Mouse (Mus musculus): Measurements from ENCODE around the gene Neil3. TPM values are rescaled to one million over a fixed set of nuclear protein-coding genes. Genes with fewer than 3 reads are reported as not detected.

Gene Neil3
- polyA plus RNA-seq, 1 experiment from 2014 or later, result 8.0 TPM

GRCm38 (mm10) chr8:53604906-53605305 is 34.0 kb downstream of the Neil3 start:
- no peak for DNase-seq (ENCODE audit: low spot score)
- WGBS, result 96% methylated on average over 5 of the region's 5 CpGs

GRCm38 (mm10) chr8:53603672-53604071 is 35.2 kb downstream of the Neil3 start:
- H3K27ac ChIP-seq (replicated peaks), result no peak overlapping the region
- no peak for TF ChIP-seq EP300 (optimal IDR thresholded peaks at IDR 0.05)
- TF ChIP-seq CTCF (IDR thresholded peaks at IDR 0.05; ENCODE audit: low read depth), result no peak
- no peaks in the 10 kb centered on the region for H3K27me3 ChIP-seq (ENCODE audit: control insufficient read depth, insufficient read depth, low read length)
- H3K4me2 ChIP-seq (replicated peaks; ENCODE audit: low read depth), result no peak overlapping the region
- no peak overlapping the region for H3K9ac ChIP-seq (ENCODE audit: low read length)
- no peak overlapping the region for H3K4me3 ChIP-seq (ENCODE audit: low read depth, low read length)
- 81% methylated on average over 4 of the region's 4 CpGs for WGBS
- DNase-seq (ENCODE audit: low spot score) (no peak), ATAC-seq (ENCODE audit: low FRiP score, low TSS enrichment) (no peak)
- H3K4me1 ChIP-seq (replicated peaks; ENCODE audit: control insufficient read depth, insufficient read depth), result no peaks in the 10 kb centered on the region
- no peaks in the 10 kb centered on the region for H3K9me3 ChIP-seq (ENCODE audit: control insufficient read depth, low read length)
- no peaks in the 10 kb centered on the region for H3K36me3 ChIP-seq (ENCODE audit: control insufficient read depth, insufficient read depth, low read length)

More at GRCm38 (mm10) chr8:53604906-53605305, 34.0 kb downstream of the Neil3 start:
- Histone ChIP-seq H3K36me3 (ENCODE audit: control insufficient read depth, insufficient read depth, low read length) (no peaks in the 10 kb centered on the region), H3K9ac (ENCODE audit: low read length) (no peak overlapping the region), H3K4me2 (replicated peaks; ENCODE audit: low read depth) (no peak overlapping the region), H3K27ac (replicated peaks) (no peak overlapping the region), H3K9me3 (ENCODE audit: control insufficient read depth, low read length) (no peaks in the 10 kb centered on the region), H3K4me3 (ENCODE audit: low read depth, low read length) (no peak overlapping the region), H3K27me3 (ENCODE audit: control insufficient read depth, insufficient read depth, low read length) (no peaks in the 10 kb centered on the region), H3K4me1 (replicated peaks; ENCODE audit: control insufficient read depth, insufficient read depth) (no peaks in the 10 kb centered on the region)
- ATAC-seq (ENCODE audit: low FRiP score, low TSS enrichment), result no peak
- no peak for TF ChIP-seq CTCF (IDR thresholded peaks at IDR 0.05; ENCODE audit: low read depth)
- no peak for TF ChIP-seq EP300 (optimal IDR thresholded peaks at IDR 0.05)

- no peaks in the 10 kb centered on the region for H3K9me3 ChIP-seq (ENCODE audit: control insufficient read depth, low read length)
- no peak overlapping the region for H3K27ac ChIP-seq (replicated peaks)
- no peaks in the 10 kb centered on the region for H3K4me1 ChIP-seq (replicated peaks; ENCODE audit: control insufficient read depth, insufficient read depth)
- TF ChIP-seq CTCF (IDR thresholded peaks at IDR 0.05; ENCODE audit: low read depth), result no peak
- no peak for DNase-seq (ENCODE audit: low spot score)
- no peak overlapping the region for H3K4me3 ChIP-seq (ENCODE audit: low read depth, low read length)
- no peak for ATAC-seq (ENCODE audit: low FRiP score, low TSS enrichment)
- no peak overlapping the region for H3K4me2 ChIP-seq (replicated peaks; ENCODE audit: low read depth)
- H3K27me3 ChIP-seq (ENCODE audit: control insufficient read depth, insufficient read depth, low read length), result no peaks in the 10 kb centered on the region
- H3K9ac ChIP-seq (ENCODE audit: low read length), result no peak overlapping the region
- 88% methylated on average over 3 of the region's 3 CpGs for WGBS
- no peaks in the 10 kb centered on the region for H3K36me3 ChIP-seq (ENCODE audit: control insufficient read depth, insufficient read depth, low read length)
These were observed 38.0 kb downstream of the Neil3 start for GRCm38 (mm10) chr8:53600826-53601225.

- ATAC-seq (ENCODE audit: low FRiP score, low TSS enrichment) (no peak), DNase-seq (ENCODE audit: low spot score) (no peak)
- Histone ChIP-seq H3K27ac (replicated peaks) (no peak overlapping the region), H3K36me3 (ENCODE audit: control insufficient read depth, insufficient read depth, low read length) (no peaks in the 10 kb centered on the region), H3K9me3 (ENCODE audit: control insufficient read depth, low read length) (no peaks in the 10 kb centered on the region), H3K4me3 (ENCODE audit: low read depth, low read length) (no peak overlapping the region), H3K4me2 (replicated peaks; ENCODE audit: low read depth) (no peak overlapping the region), H3K9ac (ENCODE audit: low read length) (no peak overlapping the region), H3K4me1 (replicated peaks; ENCODE audit: control insufficient read depth, insufficient read depth) (no peaks in the 10 kb centered on the region), H3K27me3 (ENCODE audit: control insufficient read depth, insufficient read depth, low read length) (no peaks in the 10 kb centered on the region)
- WGBS, result 92% methylated on average over 11 of the region's 11 CpGs
- TF ChIP-seq EP300 (optimal IDR thresholded peaks at IDR 0.05), result no peak
- no peak for TF ChIP-seq CTCF (IDR thresholded peaks at IDR 0.05; ENCODE audit: low read depth)
These were observed 38.6 kb downstream of the Neil3 start for GRCm38 (mm10) chr8:53600025-53600811.

- Histone ChIP-seq H3K9me3 (ENCODE audit: control insufficient read depth, low read length) (no peaks in the 10 kb centered on the region), H3K4me2 (replicated peaks; ENCODE audit: low read depth) (no peak overlapping the region), H3K9ac (ENCODE audit: low read length) (no peak overlapping the region), H3K4me1 (replicated peaks; ENCODE audit: control insufficient read depth, insufficient read depth) (no peaks in the 10 kb centered on the region), H3K36me3 (ENCODE audit: control insufficient read depth, insufficient read depth, low read length) (no peaks in the 10 kb centered on the region), H3K4me3 (ENCODE audit: low read depth, low read length) (no peak overlapping the region), H3K27ac (replicated peaks) (no peak overlapping the region), H3K27me3 (ENCODE audit: control insufficient read depth, insufficient read depth, low read length) (no peaks in the 10 kb centered on the region)
- no peak for ATAC-seq (ENCODE audit: low FRiP score, low TSS enrichment)
- no peak for DNase-seq (ENCODE audit: low spot score)
- WGBS, result 92% methylated on average over 1 of the region's 1 CpGs
- TF ChIP-seq CTCF (IDR thresholded peaks at IDR 0.05; ENCODE audit: low read depth), result no peak
These were observed 40.8 kb downstream of the Neil3 start for GRCm38 (mm10) chr8:53598101-53598500.

GRCm38 (mm10) chr8:53591777-53592176 is 47.1 kb downstream of the Neil3 start:
- ATAC-seq (ENCODE audit: low FRiP score, low TSS enrichment), result no peak
- no peaks in the 10 kb centered on the region for H3K27me3 ChIP-seq (ENCODE audit: control insufficient read depth, insufficient read depth, low read length)
- no peaks in the 10 kb centered on the region for H3K4me1 ChIP-seq (replicated peaks; ENCODE audit: control insufficient read depth, insufficient read depth)
- H3K4me2 ChIP-seq (replicated peaks; ENCODE audit: low read depth), result no peak overlapping the region
- 93% methylated on average over 2 of the region's 2 CpGs for WGBS
- no peak overlapping the region for H3K4me3 ChIP-seq (ENCODE audit: low read depth, low read length)
- no peak for TF ChIP-seq CTCF (IDR thresholded peaks at IDR 0.05; ENCODE audit: low read depth)
- no peak for TF ChIP-seq EP300 (optimal IDR thresholded peaks at IDR 0.05)
- H3K9me3 ChIP-seq (ENCODE audit: control insufficient read depth, low read length), result no peaks in the 10 kb centered on the region
- no peak overlapping the region for H3K9ac ChIP-seq (ENCODE audit: low read length)
- no peaks in the 10 kb centered on the region for H3K36me3 ChIP-seq (ENCODE audit: control insufficient read depth, insufficient read depth, low read length)
- no peak for DNase-seq (ENCODE audit: low spot score)
- H3K27ac ChIP-seq (replicated peaks), result no peak overlapping the region
